8 mouse cellular contexts compared by ENCODE assay signal in genomic region chr11:79806911-79807466, GRCm38 (mm10).
DNase-seq lines count a peak whose midpoint lies in the region; ATAC-seq lines count a peak whose summit lies in the region.

No protein-coding gene starts in this region.

- H3K4me3 ChIP-seq in forebrain, embryonic 10.5 days, result no peak overlapping the region
- no peak overlapping the region for H3K4me3 ChIP-seq in forebrain, embryonic 11.5 days (ENCODE audit: low read depth, low read length)
- H3K4me3 ChIP-seq in neural tube, embryonic 13.5 days, result no peak overlapping the region

- H3K27me3 ChIP-seq in forebrain, embryonic 10.5 days (ENCODE audit: poor library complexity, severe bottlenecking), result no peaks in the 10 kb centered on the region
- no peaks in the 10 kb centered on the region for H3K27me3 ChIP-seq in forebrain, embryonic 11.5 days (ENCODE audit: control insufficient read depth, insufficient read depth, low read length)
- H3K27me3 ChIP-seq in neural tube, embryonic 13.5 days, result no peaks in the 10 kb centered on the region

- DNase-seq in forebrain, embryonic 10.5 days (ENCODE audit: extremely low spot score, low spot score), result no peak
- DNase-seq in forebrain, embryonic 11.5 days (ENCODE audit: low spot score), result no peak
- peak; percentile 46 for DNase-seq in right cerebral cortex, adult 18-20 months
- DNase-seq in right cerebral cortex, postnatal 4 days, result no peak
- peak; percentile 31 to 44 for DNase-seq in layer of hippocampus, adult 8-10 months (ENCODE audit: low spot score in 2 of 2)
- no peak for DNase-seq in ovary, postnatal 36 days (ENCODE audit: low spot score)

- H3K4me2 ChIP-seq in forebrain, embryonic 11.5 days (ENCODE audit: low read depth, low read length, severe bottlenecking), result no peak overlapping the region
- no peak overlapping the region for H3K4me2 ChIP-seq in neural tube, embryonic 13.5 days

- H3K9ac ChIP-seq in forebrain, embryonic 11.5 days (ENCODE audit: low read length), result no peak overlapping the region
- H3K9ac ChIP-seq in neural tube, embryonic 13.5 days, result no peak overlapping the region

- H3K9me3 ChIP-seq in forebrain, embryonic 10.5 days, result peaks cover 9% of the 10 kb centered on the region; the same call in 1 of the 2 replicates
- H3K9me3 ChIP-seq in forebrain, embryonic 11.5 days (ENCODE audit: control insufficient read depth, low read length), result no peaks in the 10 kb centered on the region
- no peaks in the 10 kb centered on the region for H3K9me3 ChIP-seq in neural tube, embryonic 13.5 days

- WGBS in forebrain, embryonic 10.5 days, result 49% methylated on average over 17 of the region's 17 CpGs
- whole genome bisulfite sequencing in forebrain, embryonic 11.5 days, result 43% methylated on average over 17 of the region's 17 CpGs
- 33% methylated on average over 17 of the region's 17 CpGs for WGBS in neural tube, embryonic 13.5 days

- ATAC-seq in forebrain, embryonic 11.5 days (replicated peaks; ENCODE audit: low FRiP score), result no peak
- ATAC-seq in neural tube, embryonic 13.5 days (ENCODE audit: low read depth), result no peak
- no peak for ATAC-seq in erythroid progenitor cell, adult 5-6 weeks (replicated peaks; ENCODE audit: low FRiP score, poor library complexity, severe bottlenecking)

- H3K36me3 ChIP-seq in forebrain, embryonic 10.5 days (replicated peaks), result no peaks in the 10 kb centered on the region
- no peaks in the 10 kb centered on the region for H3K36me3 ChIP-seq in forebrain, embryonic 11.5 days (ENCODE audit: control insufficient read depth, insufficient read depth, low read length)
- H3K36me3 ChIP-seq in neural tube, embryonic 13.5 days, result no peaks in the 10 kb centered on the region

- H3K27ac ChIP-seq in forebrain, embryonic 10.5 days, result peak overlapping the region; percentile 45
- H3K27ac ChIP-seq in forebrain, embryonic 11.5 days (ENCODE audit: low read depth, low read length), result no peak overlapping the region
- peak overlapping the region; percentile 61; the same call in 1 of the 2 replicates for H3K27ac ChIP-seq in neural tube, embryonic 13.5 days (replicated peaks)

- H3K4me1 ChIP-seq in forebrain, embryonic 10.5 days, result peaks cover 24% of the 10 kb centered on the region
- peaks cover 5% of the 10 kb centered on the region; the same call in 1 of the 2 replicates for H3K4me1 ChIP-seq in forebrain, embryonic 11.5 days (replicated peaks; ENCODE audit: control insufficient read depth, insufficient read depth, low read length)
- peaks cover 33% of the 10 kb centered on the region for H3K4me1 ChIP-seq in neural tube, embryonic 13.5 days (replicated peaks)

Comparison
In these comparisons a context has a peak if more than half of its experiments do, and no peak if none do; other contexts are left out.
1. DNase-seq: peak in right cerebral cortex, adult 18-20 months (single experiment) and layer of hippocampus, adult 8-10 months (2 of 2); none in forebrain, embryonic 10.5 days (single experiment), forebrain, embryonic 11.5 days (single experiment), right cerebral cortex, postnatal 4 days (single experiment) and ovary, postnatal 36 days (single experiment).